Mouse (Mus musculus) mature B cell (primary cell): Measurements from ENCODE around the gene Usp18.

Experiments used
- in situ Hi-C: fragments of 300-500 bp; cut with MboI; formaldehyde crosslinking; loops from 2 replicates; pipeline ENCODE4 v1.14.3; 2019

Usp18 gene

GRCm38 (mm10) chr6:121224993-121225392, 20.7 kb upstream of the Usp18 start:
- in situ Hi-C loops, result no loop called here

GRCm38 (mm10) chr6:121226043-121226442, 19.7 kb upstream of the Usp18 start:
- in situ Hi-C loops, result no loop called here

- in situ Hi-C loops, result no loop called here
Observed at GRCm38 (mm10) chr6:121226744-121227143, 19.0 kb upstream of the Usp18 start.

- in situ Hi-C loops, result no loop called here
Observed at GRCm38 (mm10) chr6:121228421-121228820, 17.3 kb upstream of the Usp18 start.

- in situ Hi-C loops, result no loop called here
Observed at GRCm38 (mm10) chr6:121232652-121233051, 13.1 kb upstream of the Usp18 start.

- in situ Hi-C loops, result no loop called here
Observed at GRCm38 (mm10) chr6:121236386-121236785, 9.3 kb upstream of the Usp18 start.

GRCm38 (mm10) chr6:121238209-121238608, 7.5 kb upstream of the Usp18 start:
- in situ Hi-C loops, result no loop called here

- in situ Hi-C loops, result no loop called here
Observed at GRCm38 (mm10) chr6:121241780-121242179, 3.9 kb upstream of the Usp18 start.

GRCm38 (mm10) chr6:121243161-121243560, 2.5 kb upstream of the Usp18 start:
- in situ Hi-C loops, result no loop called here

GRCm38 (mm10) chr6:121246037-121246361, 293 bp downstream of the Usp18 start:
- in situ Hi-C loops, result no loop called here

- in situ Hi-C loops, result no loop called here
Observed at GRCm38 (mm10) chr6:121250406-121250805, 4.7 kb downstream of the Usp18 start.

GRCm38 (mm10) chr6:121251256-121251655, 5.5 kb downstream of the Usp18 start:
- in situ Hi-C loops, result no loop called here

- in situ Hi-C loops, result loop anchor here (10.0 kb wide), 1 partner anchor 104 kb away; no protein-coding TSS in a partner anchor
Observed at GRCm38 (mm10) chr6:121260548-121260947, 14.8 kb downstream of the Usp18 start.

GRCm38 (mm10) chr6:121261233-121261632, 15.5 kb downstream of the Usp18 start:
- in situ Hi-C loops, result loop anchor here (10.0 kb wide), 1 partner anchor 104 kb away; no protein-coding TSS in a partner anchor

GRCm38 (mm10) chr6:121262004-121262403, 16.3 kb downstream of the Usp18 start:
- in situ Hi-C loops, result loop anchor here (10.0 kb wide), 1 partner anchor 103 kb away; no protein-coding TSS in a partner anchor

GRCm38 (mm10) chr6:121262496-121262895, 16.8 kb downstream of the Usp18 start:
- in situ Hi-C loops, result loop anchor here (10.0 kb wide), 1 partner anchor 102 kb away; no protein-coding TSS in a partner anchor

- in situ Hi-C loops, result no loop called here
Observed at GRCm38 (mm10) chr6:121270156-121270555, 24.4 kb downstream of the Usp18 start.

GRCm38 (mm10) chr6:121271707-121272074, 26.0 kb downstream of the Usp18 start:
- in situ Hi-C loops, result no loop called here

GRCm38 (mm10) chr6:121272075-121272800, 26.5 kb downstream of the Usp18 start:
- in situ Hi-C loops, result no loop called here

GRCm38 (mm10) chr6:121274356-121274755, 28.6 kb downstream of the Usp18 start:
- in situ Hi-C loops, result no loop called here

- in situ Hi-C loops, result no loop called here
Observed at GRCm38 (mm10) chr6:121284132-121284531, 38.4 kb downstream of the Usp18 start.

GRCm38 (mm10) chr6:121299317-121299716, 53.6 kb downstream of the Usp18 start:
- in situ Hi-C loops, result no loop called here

GRCm38 (mm10) chr6:121299954-121300353, 54.2 kb downstream of the Usp18 start, which contains the start of gene Slc6a13:
Gene Slc6a13, plus strand, starts transcription at chr6:121300227.
- in situ Hi-C loops, result no loop called here

GRCm38 (mm10) chr6:121300504-121300903, 54.8 kb downstream of the Usp18 start:
- in situ Hi-C loops, result no loop called here
